Mouse (Mus musculus) heart, embryonic 16.5 days (tissue): Measurements from ENCODE around the gene Cdcp1. TPM values are rescaled to one million over a fixed set of nuclear protein-coding genes. Genes with fewer than 3 reads are reported as not detected.

ENCODE experiments used
- ATAC-seq: fragments of 200-750 bp; cut with Nextera tagmentation; replicated peaks from 2 replicates; pipeline ENCODE4 v1.8.0; 2017; ENCODE audit warnings: moderate number of reproducible peaks; ENCODE audit not compliant: insufficient read depth, low FRiP score; ENCODE audit errors: extremely low read depth
- H3K27ac ChIP-seq: fragments of 300-500 bp; sonication (generic); 2 replicates; pipeline ENCODE4 v1.5.1; 2014; ENCODE audit warnings: mild to moderate bottlenecking, low read length, control low read depth, moderate library complexity
- H3K27me3 ChIP-seq: fragments of 300-500 bp; sonication (generic); 2 replicates; pipeline ENCODE4 v1.6.1; 2014; ENCODE audit warnings: low read length, mixed read lengths; ENCODE audit not compliant: control insufficient read depth, insufficient read depth
- H3K36me3 ChIP-seq: fragments of 300-500 bp; sonication (generic); 2 replicates; pipeline ENCODE4 v1.6.1; 2014; ENCODE audit not compliant: control insufficient read depth, insufficient read depth
- H3K4me1 ChIP-seq: fragments of 300-500 bp; sonication (generic); 2 replicates; pipeline ENCODE4 v1.6.1; 2014; ENCODE audit warnings: low read length, mixed read lengths; ENCODE audit not compliant: control insufficient read depth, insufficient read depth
- H3K4me2 ChIP-seq: fragments of 300-500 bp; sonication (generic); 2 replicates; pipeline ENCODE4 v1.6.1; 2014; ENCODE audit warnings: low read depth, mild to moderate bottlenecking, control low read depth, low read length
- H3K4me3 ChIP-seq: fragments of 300-500 bp; sonication (generic); 2 replicates; pipeline ENCODE4 v1.5.1; 2014; ENCODE audit warnings: mild to moderate bottlenecking, control low read depth, low read length
- H3K9ac ChIP-seq: fragments of 300-500 bp; sonication (generic); 2 replicates; pipeline ENCODE4 v1.6.1; 2014; ENCODE audit warnings: low read length, control low read depth
- H3K9me3 ChIP-seq: fragments of 300-500 bp; sonication (generic); replicated peaks from 2 replicates; pipeline ENCODE4 v1.6.1; 2016; ENCODE audit warnings: low read length; ENCODE audit not compliant: control insufficient read depth
- WGBS: fragments of 180-500 bp; shearing (Covaris S2); extraction: QIAGEN DNeasy Blood & Tissue Kit; methylation state at CpG from one replicate; pipeline ENCODE4 v1.1.7; 2014; 5-methylcytosine and 5-hydroxymethylcytosine counted together
- polyA plus RNA-seq: library from polyadenylated mRNA; unstranded; fragments of >200 nt; fragmentation: Nextera tagmentation; extraction: Ambion mirVana; gene quantifications from 2 replicates; pipeline ENCODE4 v1.2.1, GENCODE M21; 2015

Gene Cdcp1
- 1.7 and 2.2 TPM in 2 replicates for polyA plus RNA-seq

GRCm38 (mm10) chr9:123215621-123216440 lies at the start of gene Cdcp1:
Gene Cdcp1, minus strand, starts transcription at chr9:123216038.
- Histone ChIP-seq H3K4me1 (peaks cover 15% of the 10 kb centered on the region), H3K9me3 (no peaks in the 10 kb centered on the region), H3K4me2 (peak within 1 kb of the TSS; percentile 74), H3K4me3 (peak within 1 kb of the TSS; percentile 47), H3K27me3 (peaks cover 8% of the 10 kb centered on the region), H3K9ac (peak within 1 kb of the TSS; percentile 63), H3K27ac (no peak within 1 kb of the TSS), H3K36me3 (no peaks in the 10 kb centered on the region)
- ATAC-seq: no peak
- 7% methylated on average over 45 of the region's 45 CpGs for WGBS

DNA sequence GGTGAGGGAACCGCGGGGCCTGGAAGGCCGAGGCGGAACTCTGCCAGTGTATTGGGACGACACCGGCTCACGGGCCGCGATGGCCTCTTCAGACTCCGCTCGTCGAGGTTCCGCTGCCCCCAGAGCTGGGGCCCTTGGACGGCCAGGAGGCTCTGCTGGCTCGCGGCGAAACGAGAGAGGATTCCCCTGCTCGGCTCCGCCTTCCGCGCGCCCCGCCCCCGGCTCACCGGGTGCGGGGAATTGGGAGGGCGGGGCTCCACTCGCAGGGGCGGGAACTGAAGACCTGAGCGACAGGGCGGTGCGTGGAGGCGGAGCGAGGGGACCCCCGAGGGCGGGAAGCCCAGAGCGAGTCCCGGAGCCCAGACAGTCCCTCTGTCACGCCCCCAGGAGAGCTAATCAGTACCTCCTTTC lies 44.8 kb upstream of the Cdcp1 start, which contains the start of gene Tmem158:
TSS of gene Tmem158 (minus strand) at position 154 of the 411 bp plus-strand sequence.
- ATAC-seq: peak; percentile 88
- peaks cover 23% of the 10 kb centered on the region for H3K27me3 ChIP-seq
- H3K4me3 ChIP-seq: peak within 1 kb of the TSS; percentile 75
- 0% methylated on average over 40 of the region's 40 CpGs for WGBS
- H3K27ac ChIP-seq: no peak within 1 kb of the TSS
- H3K36me3 ChIP-seq: no peaks in the 10 kb centered on the region
- H3K9me3 ChIP-seq: no peaks in the 10 kb centered on the region
- peak within 1 kb of the TSS; percentile 98 for H3K4me2 ChIP-seq
- peaks cover 4% of the 10 kb centered on the region; the same call in 1 of the 2 replicates for H3K4me1 ChIP-seq
- H3K9ac ChIP-seq: peak within 1 kb of the TSS; percentile 74

GRCm38 (mm10) chr9:123259896-123260610 lies 44.2 kb upstream of the Cdcp1 start:
- ATAC-seq: peak; percentile 76
- Histone ChIP-seq H3K27me3 (peaks cover 23% of the 10 kb centered on the region), H3K4me2 (peak overlapping the region; percentile 98), H3K4me3 (peak overlapping the region; percentile 75), H3K9me3 (no peaks in the 10 kb centered on the region), H3K9ac (peak overlapping the region; percentile 74), H3K27ac (no peak overlapping the region), H3K4me1 (peaks cover 4% of the 10 kb centered on the region; the same call in 1 of the 2 replicates), H3K36me3 (no peaks in the 10 kb centered on the region)
- under 1% methylated on average over 90 of the region's 92 CpGs for WGBS

GRCm38 (mm10) chr9:123259461-123259895 lies 43.6 kb upstream of the Cdcp1 start:
- Histone ChIP-seq H3K4me3 (peak overlapping the region; percentile 75), H3K9me3 (no peaks in the 10 kb centered on the region), H3K27ac (no peak overlapping the region), H3K27me3 (peaks cover 23% of the 10 kb centered on the region), H3K36me3 (no peaks in the 10 kb centered on the region), H3K4me1 (peaks cover 4% of the 10 kb centered on the region; the same call in 1 of the 2 replicates), H3K4me2 (peak overlapping the region; percentile 98), H3K9ac (peak overlapping the region; percentile 74)
- no peak; the same call in 1 of the 2 replicates for ATAC-seq
- WGBS: 1% methylated on average over 45 of the region's 45 CpGs

DNA sequence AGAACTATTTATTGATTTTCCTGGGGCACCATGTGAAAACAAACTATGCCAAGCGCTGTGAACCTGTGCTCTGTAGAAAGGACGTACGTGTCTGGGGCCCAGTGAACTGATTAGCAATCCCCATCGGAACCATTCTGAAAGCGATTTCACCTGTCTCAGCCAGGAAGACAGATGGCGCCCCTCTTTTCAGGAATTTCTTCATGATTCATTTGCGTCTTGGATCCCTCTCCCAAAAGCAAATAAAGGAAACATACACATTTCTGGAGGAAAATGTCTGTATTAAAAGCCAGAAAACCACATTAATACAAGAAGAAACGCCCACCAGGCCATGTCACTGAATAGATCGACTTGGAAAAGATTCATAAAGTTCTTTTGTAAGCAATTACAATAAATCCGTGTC lies 43.0 kb upstream of the Cdcp1 start:
- Histone ChIP-seq H3K27ac (no peak overlapping the region), H3K4me3 (no peak overlapping the region), H3K9me3 (no peaks in the 10 kb centered on the region), H3K27me3 (peaks cover 23% of the 10 kb centered on the region), H3K36me3 (no peaks in the 10 kb centered on the region), H3K4me2 (peak overlapping the region; percentile 10; the same call in 1 of the 2 replicates), H3K9ac (no peak overlapping the region), H3K4me1 (peaks cover 4% of the 10 kb centered on the region; the same call in 1 of the 2 replicates)
- no peak for ATAC-seq
- WGBS: 45% methylated on average over 10 of the region's 10 CpGs

DNA sequence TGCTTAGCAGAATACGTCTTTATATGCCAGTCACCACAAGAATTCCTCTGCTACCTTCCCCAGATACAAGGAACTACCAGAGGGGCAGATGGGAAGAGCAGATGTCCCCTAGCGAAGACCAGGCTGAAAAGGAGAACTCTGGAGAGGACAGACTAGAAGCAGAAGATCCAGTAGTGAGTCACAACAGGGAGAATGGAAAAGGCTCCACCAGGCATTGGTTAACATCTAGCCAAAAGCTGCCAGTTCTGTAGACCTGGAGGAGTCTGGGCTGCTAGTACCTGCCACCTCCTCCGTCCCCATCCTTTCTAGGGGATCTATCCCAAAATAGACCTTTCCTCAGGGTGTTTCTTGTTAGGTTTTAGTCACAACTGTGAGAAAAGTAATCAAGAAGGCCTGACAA lies 39.9 kb upstream of the Cdcp1 start:
- Histone ChIP-seq H3K9me3 (no peaks in the 10 kb centered on the region), H3K27ac (no peak overlapping the region), H3K4me2 (no peak overlapping the region), H3K4me3 (no peak overlapping the region), H3K4me1 (no peaks in the 10 kb centered on the region; the same call in 1 of the 2 replicates), H3K27me3 (peaks cover 19% of the 10 kb centered on the region), H3K36me3 (no peaks in the 10 kb centered on the region), H3K9ac (no peak overlapping the region)
- 77% methylated on average over 3 of the region's 3 CpGs for WGBS
- no peak for ATAC-seq

DNA sequence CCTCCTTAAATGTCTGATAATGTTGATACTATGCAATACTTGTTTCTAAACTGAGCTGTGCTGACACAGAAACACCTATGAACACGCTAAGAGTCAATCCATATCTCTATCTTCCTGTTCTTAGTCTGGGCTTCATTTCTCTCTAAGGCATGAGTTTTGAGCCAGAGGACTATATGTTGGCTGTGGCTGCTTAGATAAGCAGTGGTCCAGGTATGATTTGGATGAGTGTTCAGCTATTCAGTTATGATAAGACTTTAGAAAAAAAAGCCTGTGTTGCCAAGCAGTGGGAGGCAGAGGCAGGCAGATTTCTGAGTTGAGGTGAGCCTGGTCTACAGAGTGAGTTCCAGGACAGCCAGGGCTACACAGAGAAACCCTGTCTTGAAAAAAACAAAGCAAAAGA lies 32.2 kb upstream of the Cdcp1 start:
- 63% methylated on average over 1 of the region's 1 CpGs for WGBS
- no peak overlapping the region for H3K4me2 ChIP-seq
- no peak for ATAC-seq

GRCm38 (mm10) chr9:123245146-123245545 lies 29.3 kb upstream of the Cdcp1 start:
- H3K4me3 ChIP-seq: no peak overlapping the region
- no peak overlapping the region for H3K4me2 ChIP-seq
- WGBS: 77% methylated on average over 4 of the region's 4 CpGs
- H3K27me3 ChIP-seq: no peaks in the 10 kb centered on the region
- H3K4me1 ChIP-seq: no peaks in the 10 kb centered on the region
- no peaks in the 10 kb centered on the region for H3K9me3 ChIP-seq
- H3K36me3 ChIP-seq: no peaks in the 10 kb centered on the region
- no peak for ATAC-seq
- H3K9ac ChIP-seq: no peak overlapping the region
- H3K27ac ChIP-seq: no peak overlapping the region

More for the DNA sequence above, 32.2 kb upstream of the Cdcp1 start:
- no peaks in the 10 kb centered on the region for H3K9me3 ChIP-seq
- H3K4me3 ChIP-seq: no peak overlapping the region
- no peaks in the 10 kb centered on the region for H3K27me3 ChIP-seq
- no peaks in the 10 kb centered on the region for H3K4me1 ChIP-seq
- no peak overlapping the region for H3K9ac ChIP-seq
- H3K36me3 ChIP-seq: no peaks in the 10 kb centered on the region
- no peak overlapping the region for H3K27ac ChIP-seq
